In genomic region chr4:58749101-58749500, GRCm38 (mm10) we compare ENCODE assay signal across 8 mouse cellular contexts. TPM values are rescaled to one million over a fixed set of nuclear protein-coding genes. Genes with fewer than 3 reads are reported as not detected.
A peak's percentile ranks its signal among the peaks of the same experiment; 100 is the strongest.
DNase-seq lines count a peak whose midpoint lies in the region; ATAC-seq and TF ChIP-seq lines count a peak whose summit lies in the region.
"Had no signal": no experiment of that assay in that cellular context is flagged by ENCODE, and none has a peak within 500 bp of the region (broad histone marks: within the 10 kb centered on the region; RNA-seq: fewer than 3 reads in every experiment).

No protein-coding gene starts in this region.

- H3K4me1 ChIP-seq in forebrain, embryonic 13.5 days = 0 out of 2 replicates have a peak, but pooled peaks cover 4% of the 10 kb centered on the region
- 0 out of 2 replicates have a peak, but pooled peaks cover 2% of the 10 kb centered on the region for H3K4me1 ChIP-seq in kidney, adult 2 months (ENCODE audit: control insufficient read depth, insufficient read depth, low read length)

- peak overlapping the region; percentile 23; the same call in 1 of the 2 replicates for H3K4me2 ChIP-seq in forebrain, embryonic 13.5 days

- ATAC-seq in forebrain, embryonic 13.5 days = no peak
- ATAC-seq in megakaryocyte, adult 5-6 weeks (ENCODE audit: poor library complexity, severe bottlenecking) = no peak

- no peak overlapping the region for H3K4me3 ChIP-seq in forebrain, embryonic 13.5 days
- H3K4me3 ChIP-seq in kidney, adult 2 months (ENCODE audit: insufficient read depth, low read depth, low read length) = no peak overlapping the region

- peak; percentile 47 for DNase-seq in testis, postnatal 10 days (ENCODE audit: low spot score)
- DNase-seq in testis, postnatal 14 days (ENCODE audit: low spot score) = no peak
- DNase-seq in kidney, adult 2 months = peak; percentile 63
- DNase-seq in lung, postnatal 4 days = peak; percentile 18 to 24
- no peak for DNase-seq in spleen, postnatal 14 days (ENCODE audit: low spot score in 2 of 2)

- H3K9ac ChIP-seq in forebrain, embryonic 13.5 days = no peak overlapping the region

- H3K36me3 ChIP-seq in forebrain, embryonic 13.5 days (ENCODE audit: poor library complexity, severe bottlenecking) = no peaks in the 10 kb centered on the region
- no peaks in the 10 kb centered on the region for H3K36me3 ChIP-seq in kidney, adult 2 months (ENCODE audit: control insufficient read depth, insufficient read depth, low read length)

- H3K27me3 ChIP-seq in forebrain, embryonic 13.5 days = no peaks in the 10 kb centered on the region
- no peaks in the 10 kb centered on the region for H3K27me3 ChIP-seq in kidney, adult 2 months (replicated peaks; ENCODE audit: control insufficient read depth, insufficient read depth, low read length)

- H3K27ac ChIP-seq in forebrain, embryonic 13.5 days = no peak overlapping the region
- H3K27ac ChIP-seq in kidney, adult 2 months (ENCODE audit: insufficient read depth, low read depth, low read length) = no peak overlapping the region; the same call in 1 of the 2 replicates
- H3K27ac ChIP-seq: macrophage had no signal

- no peak for TF ChIP-seq CTCF in kidney, adult 2 months (conservative IDR thresholded peaks at IDR 0.05; ENCODE audit: insufficient read depth, insufficient read length, low read depth, low read length)

- 27% methylated on average over 10 of the region's 10 CpGs for WGBS in forebrain, embryonic 13.5 days
- 36% methylated on average over 10 of the region's 10 CpGs for WGBS in kidney, adult 2 months

- no peak for TF ChIP-seq POLR2A in kidney, adult 2 months (IDR thresholded peaks at IDR 0.05; ENCODE audit: low read depth, low read length)

- no peaks in the 10 kb centered on the region for H3K9me3 ChIP-seq in forebrain, embryonic 13.5 days (replicated peaks)

RNA-seq across cellular contexts. Expression of gene Olfr267, which starts 38.4 kb away (rescaled TPM):
- 0.09 TPM in 1 of 2 replicates, not detected in the other for polyA plus RNA-seq in forebrain, embryonic 13.5 days (2015; fragmentation: Nextera tagmentation; extraction: Ambion mirVana)
- polyA plus RNA-seq in kidney, adult 2 months (2012; rRNA removed) = not detected in 2 replicates
- 0.16 TPM in 1 of 2 replicates, not detected in the other for total RNA-seq in megakaryocyte, adult 5-6 weeks (2015)
- not detected in 2 replicates for total RNA-seq in megakaryocyte, adult 5-6 weeks (2017)
- polyA plus RNA-seq: macrophage had no signal

Comparison
In these comparisons a context has a peak if more than half of its experiments do, and no peak if none do; other contexts are left out.
1. DNase-seq: peak in testis, postnatal 10 days (single experiment), kidney, adult 2 months (single experiment) and lung, postnatal 4 days (2 of 2); none in testis, postnatal 14 days (single experiment) and spleen, postnatal 14 days (0 of 2).